Mouse (Mus musculus) hindbrain, postnatal 0 days (tissue): Measurements from ENCODE around the gene Ranbp3l. TPM values are rescaled to one million over a fixed set of nuclear protein-coding genes. Genes with fewer than 3 reads are reported as not detected.
A peak's percentile ranks its signal among the peaks of the same experiment; 100 is the strongest.

Source experiments
- ATAC-seq: fragments of 200-750 bp; cut with Nextera tagmentation; 2 replicates; pipeline ENCODE4 v1.8.0; 2017; ENCODE audit warnings: mild to moderate bottlenecking, moderate TSS enrichment, moderate library complexity
- DNase-seq: peaks from one replicate; pipeline ENCODE4 v3.0.0-alpha.2; 2015; ENCODE audit warnings: low spot score
- H3K27ac ChIP-seq: fragments of 300-500 bp; sonication (generic); 2 replicates; pipeline ENCODE4 v1.5.1; 2014; ENCODE audit warnings: mild to moderate bottlenecking
- H3K27me3 ChIP-seq: fragments of 300-500 bp; sonication (generic); 2 replicates; pipeline ENCODE4 v1.6.1; 2014; ENCODE audit warnings: low read length, mixed read lengths; ENCODE audit not compliant: insufficient read depth
- H3K36me3 ChIP-seq: fragments of 300-500 bp; sonication (generic); 2 replicates; pipeline ENCODE4 v1.6.1; 2014; ENCODE audit warnings: low read length, mixed read lengths; ENCODE audit not compliant: insufficient read depth
- H3K4me1 ChIP-seq: fragments of 300-500 bp; sonication (generic); 2 replicates; pipeline ENCODE4 v1.6.1; 2014; ENCODE audit warnings: antibody characterized with exemption, low read length, mixed read lengths; ENCODE audit not compliant: insufficient read depth
- H3K4me2 ChIP-seq: fragments of 300-500 bp; sonication (generic); 2 replicates; pipeline ENCODE4 v1.6.1; 2014; ENCODE audit warnings: low read depth, mild to moderate bottlenecking, low read length, moderate library complexity, mixed read lengths
- H3K4me3 ChIP-seq: fragments of 300-500 bp; sonication (generic); 2 replicates; pipeline ENCODE4 v1.5.1; 2014; ENCODE audit warnings: low read length
- H3K9ac ChIP-seq: fragments of 300-500 bp; sonication (generic); replicated peaks from 2 replicates; pipeline ENCODE4 v1.6.1; 2014; ENCODE audit warnings: mild to moderate bottlenecking, low read length, moderate library complexity, mixed read lengths
- H3K9me3 ChIP-seq: fragments of 300-500 bp; sonication (generic); 2 replicates; pipeline ENCODE4 v1.6.1; 2016; ENCODE audit warnings: low read length, mixed read lengths
- CTCF ChIP-seq: IDR thresholded peaks from 2 replicates; pipeline ENCODE4 v1.5.1; 2016; ENCODE audit warnings: antibody characterized with exemption, control low read depth, low read depth
- WGBS: fragments of 180-500 bp; shearing (Covaris S2); extraction: QIAGEN DNeasy Blood & Tissue Kit; methylation state at CpG from one replicate; pipeline ENCODE4 v1.1.7; 2014; 5-methylcytosine and 5-hydroxymethylcytosine counted together
- polyA plus RNA-seq: library from polyadenylated mRNA; unstranded; fragments of >200 nt; fragmentation: Nextera tagmentation; extraction: Ambion mirVana; gene quantifications from 2 replicates; pipeline ENCODE4 v1.2.1, GENCODE M21; 2015
- total RNA-seq: library from RNA; depleted of rRNA; stranded (reverse); fragments of >200 nt; gene quantifications from 2 replicates; pipeline ENCODE4 v1.2.3, GENCODE M21; 2014

Ranbp3l gene
- total and polyA plus RNA-seq, 2 experiments from 2014 or later = 16.2 to 17.9 TPM

- Histone ChIP-seq H3K4me1 (peaks cover 6% of the 10 kb centered on the region; the same call in 1 of the 2 replicates), H3K4me2 (peak overlapping the region; percentile 82), H3K36me3 (no peaks in the 10 kb centered on the region), H3K27me3 (no peaks in the 10 kb centered on the region), H3K27ac (peak overlapping the region; percentile 93), H3K9ac (peak overlapping the region; percentile 97), H3K9me3 (no peaks in the 10 kb centered on the region), H3K4me3 (peak overlapping the region; percentile 93)
- ATAC-seq (peak; percentile 16; the same call in 1 of the 2 replicates), DNase-seq (no peak)
- 1% methylated on average over 3 of the region's 3 CpGs for WGBS
- no peak for TF ChIP-seq CTCF
Observed at GRCm38 (mm10) chr15:9070353-9070752, 102.6 kb downstream of the Ranbp3l start.

GRCm38 (mm10) chr15:9070912-9071555, 103.3 kb downstream of the Ranbp3l start, which contains the start of gene Nadk2:
Gene Nadk2, plus strand, starts transcription at chr15:9071260.
- peak within 1 kb of the TSS; percentile 97 for H3K9ac ChIP-seq
- peak; percentile 99 for ATAC-seq
- no peaks in the 10 kb centered on the region for H3K9me3 ChIP-seq
- H3K27ac ChIP-seq = peak within 1 kb of the TSS; percentile 93
- H3K4me2 ChIP-seq = peak within 1 kb of the TSS; percentile 82
- peaks cover 6% of the 10 kb centered on the region; the same call in 1 of the 2 replicates for H3K4me1 ChIP-seq
- H3K36me3 ChIP-seq = no peaks in the 10 kb centered on the region
- TF ChIP-seq CTCF = no peak
- WGBS = 2% methylated on average over 42 of the region's 54 CpGs
- peak within 1 kb of the TSS; percentile 93 for H3K4me3 ChIP-seq
- no peaks in the 10 kb centered on the region for H3K27me3 ChIP-seq
- DNase-seq = peak; percentile 99

DNA sequence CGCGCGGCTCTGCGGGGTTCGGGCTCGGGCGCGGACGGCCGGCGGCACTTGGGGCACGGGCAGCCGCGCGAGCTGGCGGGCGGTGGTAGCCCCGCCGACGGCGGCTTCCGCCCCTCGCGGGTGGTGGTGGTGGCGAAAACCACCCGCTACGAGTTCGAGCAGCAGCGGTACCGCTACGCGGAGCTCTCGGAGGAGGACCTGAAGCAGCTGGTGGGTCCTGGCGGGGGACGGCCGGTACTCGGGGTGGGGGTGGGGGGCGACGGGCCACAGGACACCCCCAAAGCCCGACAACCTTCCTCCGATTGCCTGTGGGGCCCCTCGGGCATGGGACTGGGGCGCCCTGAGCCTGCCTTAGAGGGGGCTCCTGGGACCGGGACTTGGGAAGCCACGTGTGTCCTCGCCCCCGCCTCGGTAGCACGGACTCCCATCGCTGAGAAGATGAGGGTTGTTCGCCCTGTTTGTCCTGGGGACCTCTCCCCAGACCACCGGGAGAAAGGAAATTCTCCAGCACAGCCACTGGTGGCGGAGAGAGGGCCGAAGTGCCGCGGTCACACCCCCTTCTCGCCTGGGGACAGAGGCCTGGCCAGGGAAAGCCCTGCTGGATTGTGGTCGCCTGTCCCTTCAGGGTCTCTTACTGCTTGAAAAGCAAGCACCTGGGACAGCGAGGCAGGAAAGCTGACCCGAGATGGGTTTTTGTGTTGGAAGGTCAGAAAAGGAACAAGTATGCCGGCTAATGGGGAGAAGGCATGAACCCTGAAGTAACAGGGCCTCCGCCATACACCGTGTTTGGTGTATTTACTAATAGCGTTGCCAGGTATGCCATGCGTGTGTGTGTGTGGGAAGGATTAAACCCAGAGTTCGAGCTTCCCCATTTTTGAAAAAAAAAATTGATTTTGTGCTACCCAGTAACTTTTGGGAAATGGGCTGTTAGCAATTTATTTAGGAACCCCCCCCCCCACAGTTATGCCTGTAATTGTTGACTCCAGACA, 104.1 kb downstream of the Ranbp3l start:
- no peaks in the 10 kb centered on the region for H3K9me3 ChIP-seq
- peak; percentile 64 for ATAC-seq
- 0 out of 2 replicates have a peak, but pooled peaks have one; percentile 19 for TF ChIP-seq CTCF
- H3K27me3 ChIP-seq = no peaks in the 10 kb centered on the region
- DNase-seq = peak; percentile 60
- H3K4me3 ChIP-seq = peak overlapping the region; percentile 93
- peaks cover 6% of the 10 kb centered on the region; the same call in 1 of the 2 replicates for H3K4me1 ChIP-seq
- WGBS = under 1% methylated on average over 64 of the region's 66 CpGs
- peak overlapping the region; percentile 97 for H3K9ac ChIP-seq
- H3K36me3 ChIP-seq = no peaks in the 10 kb centered on the region
- peak overlapping the region; percentile 93 for H3K27ac ChIP-seq
- H3K4me2 ChIP-seq = peak overlapping the region; percentile 82

DNA sequence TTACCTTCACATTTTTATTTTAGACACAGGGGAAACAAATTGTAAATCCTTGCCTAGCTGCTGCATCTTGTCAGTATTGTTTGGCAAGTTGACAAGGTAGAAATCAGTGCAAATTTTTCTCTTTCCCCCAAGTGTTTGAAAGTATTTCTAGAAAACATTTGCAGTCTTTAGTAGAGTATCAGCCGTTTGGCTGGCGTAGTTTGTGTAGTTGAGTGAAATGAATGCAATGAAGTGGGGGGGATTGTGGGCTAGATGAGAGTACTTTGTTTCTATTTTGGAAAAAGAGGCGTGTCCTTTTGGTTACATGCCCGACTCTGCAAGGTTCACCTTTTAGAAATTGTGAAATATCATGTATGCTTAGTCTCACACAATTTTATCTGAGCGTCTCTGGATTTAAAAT, 104.9 kb downstream of the Ranbp3l start:
- DNase-seq = no peak
- Histone ChIP-seq H3K4me3 (peak overlapping the region; percentile 93), H3K9ac (peak overlapping the region; percentile 97; the same call in 1 of the 2 replicates), H3K27me3 (no peaks in the 10 kb centered on the region), H3K4me2 (peak overlapping the region; percentile 82), H3K36me3 (no peaks in the 10 kb centered on the region), H3K9me3 (no peaks in the 10 kb centered on the region), H3K4me1 (peaks cover 6% of the 10 kb centered on the region; the same call in 1 of the 2 replicates), H3K27ac (no peak overlapping the region)
- 27% methylated on average over 5 of the region's 5 CpGs for WGBS
- no peak for TF ChIP-seq CTCF
- ATAC-seq = no peak

GRCm38 (mm10) chr15:9073067-9073608, 105.4 kb downstream of the Ranbp3l start:
- Histone ChIP-seq H3K27me3 (no peaks in the 10 kb centered on the region), H3K4me3 (peak overlapping the region; percentile 93), H3K4me1 (peaks cover 6% of the 10 kb centered on the region; the same call in 1 of the 2 replicates), H3K9me3 (no peaks in the 10 kb centered on the region), H3K36me3 (no peaks in the 10 kb centered on the region), H3K27ac (peak overlapping the region; percentile 48; the same call in 1 of the 2 replicates), H3K9ac (no peak overlapping the region; the same call in 1 of the 2 replicates), H3K4me2 (peak overlapping the region; percentile 82)
- no peak for TF ChIP-seq CTCF
- ATAC-seq (no peak), DNase-seq (no peak)
- WGBS = 46% methylated on average over 12 of the region's 12 CpGs

DNA sequence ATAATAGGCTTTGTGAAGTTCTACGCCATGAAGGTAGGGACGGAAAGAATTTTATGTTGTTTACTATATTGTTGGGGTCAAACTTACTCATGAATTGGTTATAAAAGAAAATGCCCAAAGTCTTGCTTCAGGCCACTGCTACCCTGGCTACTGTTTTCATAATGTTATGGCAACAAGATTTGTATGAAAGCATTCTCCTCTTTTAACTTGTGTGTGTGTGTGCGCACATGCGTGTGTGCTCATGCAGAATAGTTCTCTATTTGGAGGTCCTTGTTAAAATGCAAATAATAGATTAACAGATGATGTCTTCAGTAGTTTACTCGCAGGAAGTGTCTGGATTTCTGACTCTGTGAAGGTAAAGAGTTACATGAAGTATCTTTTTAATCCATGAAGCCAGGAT, 105.9 kb downstream of the Ranbp3l start:
- DNase-seq (no peak), ATAC-seq (no peak)
- peak overlapping the region; percentile 93; the same call in 1 of the 2 replicates for H3K4me3 ChIP-seq
- peaks cover 6% of the 10 kb centered on the region; the same call in 1 of the 2 replicates for H3K4me1 ChIP-seq
- peak overlapping the region; percentile 82 for H3K4me2 ChIP-seq
- no peak overlapping the region for H3K9ac ChIP-seq
- H3K27ac ChIP-seq = no peak overlapping the region
- H3K9me3 ChIP-seq = no peaks in the 10 kb centered on the region
- H3K36me3 ChIP-seq = no peaks in the 10 kb centered on the region
- WGBS = 75% methylated on average over 5 of the region's 5 CpGs
- H3K27me3 ChIP-seq = no peaks in the 10 kb centered on the region
- TF ChIP-seq CTCF = no peak
